Mouse (Mus musculus) cerebellum, adult 2 months (tissue): ENCODE measurements around the gene Msi2.

Experiments
- CTCF ChIP-seq: fragments of 200-500 bp; IDR thresholded peaks from 2 replicates; pipeline ENCODE4 v1.5.1; 2011; ENCODE audit warnings: low read depth, mild to moderate bottlenecking, control low read depth, low read length, moderate library complexity, borderline replicate concordance; ENCODE audit not compliant: insufficient read depth
- POLR2A ChIP-seq: fragments of 200-500 bp; IDR thresholded peaks from 2 replicates; pipeline ENCODE4 v1.6.1; 2011; ENCODE audit warnings: low read length, control low read depth, borderline replicate concordance; ENCODE audit not compliant: insufficient read depth

DNA sequence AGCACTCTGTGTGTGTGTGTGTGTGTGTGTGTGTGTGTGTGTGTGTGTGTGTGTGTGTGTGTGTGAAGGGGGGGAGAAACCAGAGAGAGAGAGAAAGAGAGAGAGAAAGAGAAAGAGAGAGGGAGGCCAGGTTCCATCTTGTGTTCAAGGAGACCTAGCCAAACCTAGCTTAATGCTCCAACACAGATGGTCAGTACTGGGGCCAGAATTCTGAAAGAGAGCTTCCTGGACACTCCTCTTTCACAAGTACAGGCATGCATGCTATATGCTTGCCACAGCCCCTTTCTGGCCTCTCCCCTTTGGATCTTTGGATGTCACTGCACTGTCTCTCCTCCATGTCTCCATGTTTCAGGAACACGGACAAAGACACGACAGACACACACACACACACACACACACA, 41.7 kb downstream of the Msi2 start:
- TF ChIP-seq CTCF, result no peak
- TF ChIP-seq POLR2A, result no peak
